ENCODE assay signal across 9 mouse cellular contexts in the genomic region with DNA sequence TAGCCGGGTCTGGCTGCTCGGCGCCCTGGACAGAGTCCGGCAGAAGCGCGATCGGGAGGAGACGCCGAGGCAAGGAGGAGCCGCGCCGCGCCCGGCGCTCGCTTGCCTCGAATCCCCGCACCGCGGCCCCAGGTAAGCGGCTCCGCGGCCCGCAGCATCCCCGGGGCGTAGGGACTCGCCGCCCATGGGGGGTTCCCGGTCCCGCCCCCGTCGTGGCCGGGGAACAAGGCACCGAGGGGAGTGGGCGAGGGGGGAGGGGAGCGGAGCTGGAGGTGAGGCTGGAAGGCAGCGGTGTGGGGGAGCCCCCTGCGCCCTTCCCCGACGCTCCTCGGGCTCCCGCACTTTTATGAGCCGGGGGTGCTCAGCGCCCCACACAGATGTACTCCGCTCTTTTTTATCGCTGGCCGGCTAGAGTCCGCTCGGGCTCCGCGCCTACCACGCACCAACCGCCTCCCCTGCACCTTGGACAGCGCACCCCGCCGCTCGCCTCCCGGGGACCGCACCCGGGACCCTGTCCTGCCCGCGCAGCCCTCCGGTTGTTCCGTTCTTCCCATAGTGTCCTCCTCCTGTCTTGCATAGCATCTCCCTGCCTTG. TPM values are rescaled to one million over a fixed set of nuclear protein-coding genes. Genes with fewer than 3 reads are reported as not detected.
DNase-seq lines count a peak whose midpoint lies in the region; ATAC-seq and TF ChIP-seq lines count a peak whose summit lies in the region.
"Had no signal": no experiment of that assay in that cellular context is flagged by ENCODE, and none has a peak within 500 bp of the region (broad histone marks: within the 10 kb centered on the region; RNA-seq: fewer than 3 reads in every experiment).

No protein-coding gene starts in this region.

- H3K27me3 ChIP-seq in heart, adult 2 months (ENCODE audit: control insufficient read depth, insufficient read depth, low read length) = peaks cover 13% of the 10 kb centered on the region
- peaks cover 35% of the 10 kb centered on the region for H3K27me3 ChIP-seq in heart, embryonic 16.5 days (ENCODE audit: control insufficient read depth, insufficient read depth, low read length)
- peaks cover 42% of the 10 kb centered on the region for H3K27me3 ChIP-seq in liver, embryonic 11.5 days (replicated peaks; ENCODE audit: control insufficient read depth, insufficient read depth, low read length)

- peak overlapping the region; percentile 64 for H3K9ac ChIP-seq in heart, adult 2 months (ENCODE audit: low read depth, low read length)
- peak overlapping the region; percentile 70 for H3K9ac ChIP-seq in heart, embryonic 16.5 days (ENCODE audit: low read length)
- H3K9ac ChIP-seq in liver, embryonic 11.5 days (ENCODE audit: low read depth, low read length) = 0 out of 2 replicates have a peak overlapping the region, but pooled peaks have one; percentile 17

- TF ChIP-seq EP300 in heart, adult 2 months (IDR thresholded peaks at IDR 0.05; ENCODE audit: insufficient read depth, low read depth, low read length) = no peak

- H3K9me3 ChIP-seq in heart, embryonic 16.5 days (replicated peaks; ENCODE audit: control insufficient read depth, low read length) = no peaks in the 10 kb centered on the region
- H3K9me3 ChIP-seq in liver, embryonic 11.5 days (ENCODE audit: control insufficient read depth, low read length) = no peaks in the 10 kb centered on the region

- TF ChIP-seq POLR2A in heart, adult 2 months (IDR thresholded peaks at IDR 0.05; ENCODE audit: insufficient read depth, low read depth, low read length) = no peak

- ATAC-seq in heart, embryonic 16.5 days (replicated peaks; ENCODE audit: extremely low read depth, insufficient read depth, low FRiP score) = peak; percentile 71
- ATAC-seq in liver, embryonic 11.5 days (replicated peaks; ENCODE audit: low FRiP score) = peak; percentile 34

- no peaks in the 10 kb centered on the region for H3K36me3 ChIP-seq in heart, adult 2 months (ENCODE audit: control insufficient read depth, insufficient read depth, low read length)
- H3K36me3 ChIP-seq in heart, embryonic 16.5 days (ENCODE audit: control insufficient read depth, insufficient read depth) = no peaks in the 10 kb centered on the region
- H3K36me3 ChIP-seq in liver, embryonic 11.5 days (ENCODE audit: control insufficient read depth, insufficient read depth, low read length) = no peaks in the 10 kb centered on the region

- H3K4me1 ChIP-seq in heart, adult 2 months (ENCODE audit: control insufficient read depth, insufficient read depth, low read length) = no peaks in the 10 kb centered on the region
- H3K4me1 ChIP-seq in heart, embryonic 16.5 days (ENCODE audit: control insufficient read depth, insufficient read depth, low read length) = peaks cover 5% of the 10 kb centered on the region; the same call in 1 of the 2 replicates
- H3K4me1 ChIP-seq in liver, embryonic 11.5 days (replicated peaks; ENCODE audit: control insufficient read depth, insufficient read depth, low read length) = no peaks in the 10 kb centered on the region

- H3K4me2 ChIP-seq in heart, embryonic 16.5 days (ENCODE audit: low read depth, low read length) = peak overlapping the region; percentile 100
- H3K4me2 ChIP-seq in liver, embryonic 11.5 days = peak overlapping the region; percentile 76

- intact Hi-C loops in heart, adult 2 months (cut with DNase I) = loop anchor here (10.0 kb wide), 1 partner anchor 98 kb away; no protein-coding TSS in a partner anchor
- intact Hi-C loops in heart, postnatal 25 days (cut with DNase I) = loop anchor here (10.0 kb wide), 1 partner anchor 188 kb away; no protein-coding TSS in a partner anchor

- peak overlapping the region; percentile 49 for H3K4me3 ChIP-seq in heart, adult 2 months
- peak overlapping the region; percentile 79 for H3K4me3 ChIP-seq in heart, embryonic 16.5 days (ENCODE audit: low read length)
- H3K4me3 ChIP-seq in liver, embryonic 11.5 days (ENCODE audit: low read depth, low read length) = peak overlapping the region; percentile 53

- 1% methylated on average over 60 of the region's 64 CpGs for WGBS in heart, adult 2 months
- WGBS in heart, embryonic 16.5 days = under 1% methylated on average over 46 of the region's 64 CpGs
- WGBS in liver, embryonic 11.5 days = under 1% methylated on average over 60 of the region's 64 CpGs

- no peak for TF ChIP-seq CTCF in heart, adult 2 months (IDR thresholded peaks at IDR 0.05)

- H3K27ac ChIP-seq in heart, adult 2 months = no peak overlapping the region
- no peak overlapping the region for H3K27ac ChIP-seq in heart, embryonic 16.5 days (ENCODE audit: low read length)
- no peak overlapping the region for H3K27ac ChIP-seq in liver, embryonic 11.5 days (ENCODE audit: low read depth, low read length)

- peak; percentile 20 to 45 for DNase-seq in heart, adult 2 months
- DNase-seq in heart, postnatal 25 days (ENCODE audit: low spot score) = no peak
- peak; percentile 6 for DNase-seq in thymus, postnatal 14 days
- DNase-seq in thymus, postnatal 25 days = no peak
- no peak for DNase-seq in liver, embryonic 11.5 days (ENCODE audit: low spot score)
- peak; percentile 49 for DNase-seq in ovary, postnatal 36 days (ENCODE audit: low spot score)
- no peak for DNase-seq in cerebellum, postnatal 25 days

- no peaks in the 10 kb centered on the region for H3K79me2 ChIP-seq in heart, adult 2 months (replicated peaks; ENCODE audit: control insufficient read depth, insufficient read depth, low read length)

RNA-seq across cellular contexts. Expression of gene Enox1, which starts 0.4 kb away (rescaled TPM):
- under 1 TPM; 0.78 to 0.80 TPM for total RNA-seq in heart, adult 2 months (2021)
- 0.23 and 0.47 TPM in 2 replicates for polyA plus RNA-seq in heart, adult 2 months (2012; rRNA removed)
- 1 to 10 TPM; 1.1 to 1.3 TPM for total RNA-seq in heart, postnatal 25 days (2021)
- polyA plus RNA-seq in heart, embryonic 16.5 days (2015; fragmentation: Nextera tagmentation; extraction: Ambion mirVana) = 1.9 and 2.0 TPM in 2 replicates
- polyA plus RNA-seq in liver, embryonic 11.5 days (2014; fragmentation: Nextera tagmentation; extraction: Ambion mirVana) = 0.92 and 1.7 TPM in 2 replicates
- total RNA-seq: MEL had no signal

Comparison
In these comparisons a context has a peak if more than half of its experiments do, and no peak if none do; other contexts are left out.
1. DNase-seq: peak in heart, adult 2 months (2 of 2), thymus, postnatal 14 days (single experiment) and ovary, postnatal 36 days (single experiment); none in heart, postnatal 25 days (single experiment), thymus, postnatal 25 days (single experiment), liver, embryonic 11.5 days (single experiment) and cerebellum, postnatal 25 days (0 of 2).
2. H3K9ac ChIP-seq: peak in every context shown above with its lines; median percentile 70 in heart, embryonic 16.5 days; 64 in heart, adult 2 months; 17 in liver, embryonic 11.5 days.
3. Peak in every context shown above with its lines, with median percentiles within 50 percentile points of each other: H3K4me3 ChIP-seq.